Mouse (Mus musculus) liver, adult 2 months (tissue): ENCODE results near the gene Arhgap30.

Experiments
- CTCF ChIP-seq: fragments of 200-500 bp; IDR thresholded peaks from 2 replicates; pipeline ENCODE4 v1.5.1; 2011; ENCODE audit warnings: low read depth, low read length, control low read depth
- POLR2A ChIP-seq: fragments of 200-500 bp; IDR thresholded peaks from 2 replicates; pipeline ENCODE4 v1.6.1; 2011; ENCODE audit warnings: low read length, control low read depth; ENCODE audit not compliant: insufficient read depth; ENCODE audit errors: extremely low read depth

DNA sequence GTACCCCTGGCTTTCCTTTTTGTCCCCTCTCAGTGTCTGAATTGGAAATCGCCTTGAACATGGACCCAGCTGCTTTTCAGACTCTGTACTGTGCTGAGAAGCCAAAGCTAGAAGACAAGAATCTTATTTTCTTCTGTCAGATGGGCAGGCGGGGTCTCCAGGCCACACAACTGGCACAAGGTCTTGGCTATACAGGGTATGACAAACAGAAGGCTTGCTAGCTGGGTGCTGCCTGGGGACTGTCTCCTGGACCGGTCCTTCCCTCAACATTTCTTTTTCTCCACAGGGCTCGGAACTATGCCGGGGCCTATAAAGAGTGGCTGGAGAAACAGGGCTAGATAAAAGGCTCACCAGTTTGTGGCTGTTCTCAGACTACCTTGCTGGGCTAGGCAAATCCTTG lies 31.2 kb downstream of the Arhgap30 start:
- TF ChIP-seq POLR2A: no peak
- TF ChIP-seq CTCF: no peak
